Mouse (Mus musculus) ES-E14 (cell line): Measurements from ENCODE around the gene Tmem184b.

ENCODE experiments used
- CHD2 ChIP-seq: IDR thresholded peaks from 2 replicates; pipeline ENCODE4 v1.6.1; 2014; ENCODE audit warnings: mild to moderate bottlenecking, low read depth, low read length, inconsistent platforms
- HCFC1 ChIP-seq: IDR thresholded peaks from 2 replicates; pipeline ENCODE4 v1.6.1; 2012; ENCODE audit warnings: low read length, inconsistent platforms, borderline replicate concordance; ENCODE audit not compliant: insufficient read depth
- MAFK ChIP-seq: IDR thresholded peaks from 2 replicates; pipeline ENCODE4 v1.6.1; 2014; ENCODE audit warnings: mild to moderate bottlenecking, low read depth, low read length, inconsistent platforms; ENCODE audit not compliant: insufficient read depth
- ZC3H11A ChIP-seq: IDR thresholded peaks from 2 replicates; pipeline ENCODE4 v1.6.1; 2012; ENCODE audit warnings: low read depth, mild to moderate bottlenecking, inconsistent platforms, low read length, borderline replicate concordance
- ZNF384 ChIP-seq: IDR thresholded peaks from 2 replicates; pipeline ENCODE4 v1.6.1; 2012; ENCODE audit warnings: low read depth, low read length, inconsistent platforms

- TF ChIP-seq ZC3H11A (no peak), HCFC1 (no peak), MAFK (no peak), CHD2 (no peak), ZNF384 (no peak)
Observed at GRCm38 (mm10) chr15:79324373-79324772, 79.0 kb downstream of the Tmem184b start.
